Mouse (Mus musculus): ENCODE measurements around the gene Ppp1r13l. TPM values are rescaled to one million over a fixed set of nuclear protein-coding genes. Genes with fewer than 3 reads are reported as not detected.

Ppp1r13l gene
- polyA plus RNA-seq, 1 experiment from 2014 or later: 3.1 TPM

DNA sequence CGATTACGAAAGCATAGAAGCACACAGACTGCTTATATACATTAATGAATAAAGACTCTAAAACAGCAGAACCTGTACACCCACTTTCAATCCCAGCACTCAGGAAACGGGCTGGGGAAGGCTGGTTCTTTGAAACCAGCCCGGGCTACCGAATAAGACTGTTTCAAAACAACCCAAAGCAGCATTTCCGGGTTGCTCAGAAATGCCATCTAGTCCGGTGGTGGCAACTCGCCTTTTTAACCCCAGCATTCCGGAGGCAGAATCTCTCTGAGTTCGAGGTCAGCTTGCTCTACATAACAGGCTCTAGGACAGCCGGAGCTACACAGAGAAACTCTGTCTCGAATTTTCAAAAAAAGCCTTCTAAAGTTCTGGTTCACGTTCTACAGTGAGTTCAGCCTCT is 915 bp upstream of the Ppp1r13l start:
- 23% methylated on average over 13 of the region's 13 CpGs for WGBS
- peak overlapping the region; percentile 67 for H3K4me3 ChIP-seq
- peak overlapping the region; percentile 99 for H3K4me2 ChIP-seq (replicated peaks)
- no peak overlapping the region for H3K27ac ChIP-seq
- peak overlapping the region; percentile 63 for H3K9ac ChIP-seq
- no peaks in the 10 kb centered on the region for H3K27me3 ChIP-seq (replicated peaks)
- H3K4me1 ChIP-seq: peaks cover 29% of the 10 kb centered on the region
- H3K9me3 ChIP-seq: no peaks in the 10 kb centered on the region
- peaks cover 37% of the 10 kb centered on the region for H3K36me3 ChIP-seq
- ATAC-seq (ENCODE audit: low FRiP score, low read depth): no peak

DNA sequence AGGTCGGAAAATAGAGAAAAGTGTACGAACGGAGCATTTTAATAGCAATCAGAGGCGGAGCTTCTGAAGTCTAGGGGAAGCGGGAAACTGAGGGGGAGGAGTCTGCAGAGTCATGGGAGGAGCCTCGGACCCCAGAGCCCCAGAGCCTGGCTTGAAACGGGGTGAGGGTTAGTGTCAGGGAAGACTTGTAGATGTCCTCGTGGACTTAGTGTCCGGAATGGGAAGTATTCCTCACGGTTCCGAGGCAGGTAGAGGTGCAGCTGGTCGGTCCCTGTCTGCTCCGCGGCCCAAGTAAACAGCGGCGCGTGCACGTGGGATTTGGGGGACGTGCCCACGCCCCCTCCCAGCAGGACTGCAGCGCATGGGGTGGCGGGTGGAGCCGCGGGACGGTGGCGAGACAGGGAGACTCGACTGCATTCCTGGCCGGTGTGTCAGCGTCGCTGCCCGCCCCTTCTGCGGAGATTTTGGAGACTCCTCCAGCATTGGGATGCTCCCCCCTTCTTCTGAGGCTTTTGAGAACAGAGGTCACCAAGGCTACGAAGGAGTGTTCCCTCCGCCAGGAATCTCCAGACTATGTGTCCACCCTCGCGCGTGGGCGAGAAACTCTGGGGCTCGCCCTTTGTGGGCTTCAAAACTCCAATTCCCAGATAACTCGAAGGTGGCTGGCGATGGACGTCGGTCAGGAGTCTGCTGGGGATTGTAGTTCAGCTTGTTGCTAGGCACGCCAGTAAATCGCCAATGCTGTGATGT is 518 bp downstream of the Ppp1r13l start:
- peak overlapping the region; percentile 67 for H3K4me3 ChIP-seq
- WGBS: under 1% methylated on average over 45 of the region's 45 CpGs
- no peak overlapping the region for H3K27ac ChIP-seq
- H3K4me1 ChIP-seq: peaks cover 29% of the 10 kb centered on the region
- peak overlapping the region; percentile 99 for H3K4me2 ChIP-seq (replicated peaks)
- H3K9me3 ChIP-seq: no peaks in the 10 kb centered on the region
- ATAC-seq (ENCODE audit: low FRiP score, low read depth): peak; percentile 65
- peaks cover 24% of the 10 kb centered on the region for H3K36me3 ChIP-seq
- H3K9ac ChIP-seq: peak overlapping the region; percentile 63; the same call in 1 of the 2 replicates
- no peaks in the 10 kb centered on the region for H3K27me3 ChIP-seq (replicated peaks)

DNA sequence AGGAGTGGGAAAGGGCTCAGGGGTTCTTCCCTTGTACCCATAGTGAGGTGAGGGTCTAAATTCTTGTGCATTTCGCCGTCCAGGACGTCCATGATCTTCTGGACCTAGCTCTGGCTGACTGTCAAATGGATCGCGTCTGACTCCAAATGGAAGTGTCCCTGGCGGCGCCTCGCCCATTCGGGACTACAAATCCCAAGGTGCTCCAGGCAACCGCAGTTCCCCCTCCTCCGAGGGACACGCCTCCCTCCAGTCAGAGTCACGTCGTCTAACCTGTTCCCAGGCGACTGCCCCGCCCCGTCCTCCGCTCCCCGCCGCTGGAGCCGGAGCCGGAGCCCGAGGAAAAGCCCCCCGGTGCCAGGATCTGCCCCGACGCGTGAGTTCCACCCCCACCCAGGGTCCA is 1.4 kb downstream of the Ppp1r13l start:
- H3K27ac ChIP-seq: no peak overlapping the region
- WGBS: under 1% methylated on average over 27 of the region's 27 CpGs
- peaks cover 29% of the 10 kb centered on the region for H3K4me1 ChIP-seq

DNA sequence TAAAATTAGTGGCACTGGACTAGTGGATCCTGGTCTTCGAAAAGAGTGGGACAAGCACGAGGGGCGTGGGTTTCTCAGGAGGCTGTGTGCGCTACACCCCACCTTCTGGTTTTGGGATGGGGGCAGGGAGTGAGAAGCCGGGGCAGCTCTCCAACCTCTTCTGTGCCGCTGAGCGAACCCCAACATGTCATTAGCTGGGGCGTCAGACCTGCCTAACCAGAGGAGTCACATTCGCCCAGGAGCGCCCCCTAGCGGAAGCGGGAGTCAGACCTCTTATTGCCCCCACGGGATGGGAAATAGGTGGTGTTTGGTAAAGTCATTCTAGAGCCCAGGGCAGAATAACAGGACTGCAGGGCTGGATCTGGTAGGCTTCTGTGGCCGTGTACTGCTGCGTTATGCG is 2.2 kb downstream of the Ppp1r13l start:
- no peak for ATAC-seq (ENCODE audit: low FRiP score, low read depth)
- peak overlapping the region; percentile 67 for H3K4me3 ChIP-seq
- no peak overlapping the region for H3K27ac ChIP-seq
- H3K4me1 ChIP-seq: peaks cover 29% of the 10 kb centered on the region
- H3K27me3 ChIP-seq (replicated peaks): no peaks in the 10 kb centered on the region
- 16% methylated on average over 16 of the region's 16 CpGs for WGBS
- no peaks in the 10 kb centered on the region for H3K9me3 ChIP-seq
- no peak overlapping the region for H3K9ac ChIP-seq
- H3K4me2 ChIP-seq (replicated peaks): peak overlapping the region; percentile 99
- peaks cover 12% of the 10 kb centered on the region for H3K36me3 ChIP-seq

More for the DNA sequence above, 1.4 kb downstream of the Ppp1r13l start:
- peak overlapping the region; percentile 99 for H3K4me2 ChIP-seq (replicated peaks)
- H3K9ac ChIP-seq: peak overlapping the region; percentile 46; the same call in 1 of the 2 replicates
- H3K9me3 ChIP-seq: no peaks in the 10 kb centered on the region
- no peaks in the 10 kb centered on the region for H3K27me3 ChIP-seq (replicated peaks)
- ATAC-seq (ENCODE audit: low FRiP score, low read depth): peak; percentile 49; the same call in 1 of the 2 replicates
- peaks cover 18% of the 10 kb centered on the region for H3K36me3 ChIP-seq
- peak overlapping the region; percentile 67 for H3K4me3 ChIP-seq

DNA sequence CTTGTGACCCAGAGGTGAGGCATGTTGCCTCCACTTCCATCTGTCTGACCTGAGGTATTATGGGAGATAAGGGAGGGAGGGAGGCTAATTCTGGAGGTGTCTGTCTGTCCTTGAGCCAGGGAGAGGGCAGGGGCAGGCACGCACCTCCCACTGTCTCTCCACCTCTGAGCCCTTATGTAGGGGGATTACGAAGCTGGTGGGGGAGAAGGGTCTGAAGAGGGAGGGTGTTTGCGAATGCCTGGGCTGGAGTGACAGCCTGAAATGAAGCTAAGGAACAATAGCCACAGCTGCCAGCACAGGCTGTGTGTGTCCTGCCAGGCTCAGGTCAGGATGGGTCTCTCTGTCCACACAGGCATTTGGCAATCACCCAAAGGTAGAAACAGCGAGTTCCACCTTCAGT is 2.7 kb downstream of the Ppp1r13l start:
- Histone ChIP-seq H3K4me2 (replicated peaks) (peak overlapping the region; percentile 99; the same call in 1 of the 2 replicates), H3K27me3 (replicated peaks) (no peaks in the 10 kb centered on the region), H3K27ac (no peak overlapping the region), H3K4me1 (peaks cover 29% of the 10 kb centered on the region), H3K9ac (no peak overlapping the region), H3K9me3 (no peaks in the 10 kb centered on the region), H3K36me3 (peaks cover 8% of the 10 kb centered on the region), H3K4me3 (no peak overlapping the region)
- ATAC-seq (ENCODE audit: low FRiP score, low read depth): no peak
- WGBS: 60% methylated on average over 4 of the region's 4 CpGs

DNA sequence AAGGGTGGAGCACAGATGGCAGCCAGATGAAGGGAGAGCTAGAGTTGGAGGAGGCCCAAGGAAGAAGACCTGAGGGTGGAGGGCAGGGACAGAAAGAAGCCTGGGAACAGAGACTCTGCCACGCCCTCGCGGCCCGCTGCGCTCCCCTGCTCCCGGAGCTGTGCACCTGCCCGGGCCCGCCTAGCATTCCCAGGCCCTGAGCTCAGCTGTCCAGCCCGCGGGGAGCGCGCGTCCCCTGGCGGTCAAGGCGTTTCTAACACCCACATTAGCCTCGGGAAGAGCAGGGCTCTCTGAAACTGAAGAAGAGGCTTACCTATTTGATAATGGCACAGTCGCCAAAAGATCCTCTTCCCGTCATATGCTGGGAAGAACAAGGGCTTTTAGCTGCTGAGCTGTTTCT is 4.3 kb downstream of the Ppp1r13l start:
- no peaks in the 10 kb centered on the region for H3K36me3 ChIP-seq
- no peak for ATAC-seq (ENCODE audit: low FRiP score, low read depth)
- H3K4me2 ChIP-seq (replicated peaks): peak overlapping the region; percentile 18; the same call in 1 of the 2 replicates
- no peak overlapping the region for H3K9ac ChIP-seq
- no peaks in the 10 kb centered on the region for H3K9me3 ChIP-seq
- H3K27me3 ChIP-seq (replicated peaks): 0 out of 2 replicates have a peak, but pooled peaks cover 4% of the 10 kb centered on the region
- WGBS: 6% methylated on average over 18 of the region's 18 CpGs
- H3K4me3 ChIP-seq: no peak overlapping the region
- peaks cover 19% of the 10 kb centered on the region for H3K4me1 ChIP-seq
- no peak overlapping the region for H3K27ac ChIP-seq

DNA sequence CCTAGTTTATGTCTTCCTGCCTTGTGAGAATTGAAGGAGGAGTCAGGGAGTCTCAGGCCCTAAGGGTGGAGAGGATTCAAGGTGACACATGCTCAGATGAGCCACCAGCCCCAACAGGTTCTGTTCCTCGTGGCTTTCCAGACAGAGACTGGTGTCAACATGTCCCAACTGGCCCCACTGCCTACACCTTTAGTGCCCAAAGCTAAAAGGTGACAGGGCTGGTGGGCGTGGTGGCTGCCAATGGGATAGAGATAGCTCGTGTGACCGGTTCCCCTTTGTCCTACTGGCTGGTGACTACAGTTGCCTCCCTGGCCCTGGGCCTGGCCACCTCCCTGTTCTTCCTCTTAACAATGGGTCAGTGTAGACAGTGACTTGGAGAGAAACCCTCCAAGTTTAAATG is 5.8 kb downstream of the Ppp1r13l start:
- H3K9me3 ChIP-seq: no peaks in the 10 kb centered on the region
- no peak for ATAC-seq (ENCODE audit: low FRiP score, low read depth)
- no peaks in the 10 kb centered on the region for H3K36me3 ChIP-seq
- WGBS: 80% methylated on average over 4 of the region's 4 CpGs
- 0 out of 2 replicates have a peak, but pooled peaks cover 8% of the 10 kb centered on the region for H3K27me3 ChIP-seq (replicated peaks)
- H3K4me2 ChIP-seq (replicated peaks): no peak overlapping the region
- H3K4me1 ChIP-seq: peaks cover 18% of the 10 kb centered on the region
- no peak overlapping the region for H3K4me3 ChIP-seq
- no peak overlapping the region for H3K27ac ChIP-seq
- no peak overlapping the region for H3K9ac ChIP-seq

DNA sequence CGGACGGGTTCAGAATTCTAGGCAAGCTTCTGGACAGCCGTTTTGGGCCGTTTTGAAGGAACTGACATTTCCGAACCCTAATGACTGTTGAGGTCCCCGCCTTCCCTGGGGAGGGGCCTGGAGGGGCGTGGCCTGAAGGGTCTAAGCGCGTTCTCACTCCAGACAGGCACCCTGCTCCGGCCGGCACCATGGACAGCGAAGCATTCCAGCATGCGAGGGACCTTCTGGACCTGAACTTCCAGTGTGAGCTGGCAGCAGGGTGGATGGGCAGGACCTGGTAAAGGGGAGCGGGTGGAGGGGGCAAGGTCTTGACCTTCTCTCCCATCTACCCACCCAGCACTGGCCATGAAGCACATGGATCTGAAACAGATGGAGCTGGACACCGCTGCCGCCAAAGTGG is 8.8 kb downstream of the Ppp1r13l start:
- no peak overlapping the region for H3K27ac ChIP-seq
- H3K9ac ChIP-seq: no peak overlapping the region
- H3K4me3 ChIP-seq: no peak overlapping the region
- no peaks in the 10 kb centered on the region for H3K9me3 ChIP-seq
- H3K36me3 ChIP-seq: no peaks in the 10 kb centered on the region
- no peak for ATAC-seq (ENCODE audit: low FRiP score, low read depth)
- H3K4me2 ChIP-seq (replicated peaks): no peak overlapping the region
- 0 out of 2 replicates have a peak, but pooled peaks cover 8% of the 10 kb centered on the region for H3K27me3 ChIP-seq (replicated peaks)
- WGBS: 24% methylated on average over 16 of the region's 16 CpGs
- H3K4me1 ChIP-seq: peaks cover 4% of the 10 kb centered on the region; the same call in 1 of the 2 replicates

DNA sequence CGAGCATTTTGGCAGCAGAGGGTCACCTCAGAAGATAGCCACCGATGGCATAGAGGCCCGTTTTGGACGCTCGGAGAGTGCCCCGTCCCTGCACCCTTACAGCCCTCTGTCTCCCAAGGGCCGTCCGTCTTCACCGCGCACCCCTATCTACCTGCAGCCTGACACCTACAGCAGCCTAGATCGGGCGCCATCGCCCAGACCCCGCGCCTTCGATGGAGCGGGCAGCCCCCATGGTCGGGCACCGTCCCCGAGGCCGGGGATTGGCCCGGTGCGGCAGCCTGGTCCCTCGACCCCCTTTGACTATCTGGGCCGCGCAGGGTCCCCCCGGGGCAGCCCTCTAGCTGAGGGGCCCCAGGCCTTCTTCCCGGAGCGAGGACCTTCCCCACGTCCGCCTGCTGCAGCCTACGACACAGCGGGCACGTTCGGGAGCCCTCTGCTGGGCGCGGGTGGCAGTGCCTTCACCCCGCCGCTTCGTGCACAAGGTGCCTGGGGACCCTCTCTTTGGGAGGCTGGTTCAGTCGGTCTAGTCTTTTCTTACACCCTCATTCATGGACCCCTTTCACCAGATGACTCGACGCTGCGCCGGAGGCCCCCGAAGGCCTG is 10.4 kb downstream of the Ppp1r13l start:
- H3K4me1 ChIP-seq: peaks cover 4% of the 10 kb centered on the region; the same call in 1 of the 2 replicates
- no peaks in the 10 kb centered on the region for H3K9me3 ChIP-seq
- 10% methylated on average over 46 of the region's 46 CpGs for WGBS
- H3K27me3 ChIP-seq (replicated peaks): 0 out of 2 replicates have a peak, but pooled peaks cover 8% of the 10 kb centered on the region
- peak overlapping the region; percentile 38 for H3K4me3 ChIP-seq
- H3K9ac ChIP-seq: peak overlapping the region; percentile 62
- peak; percentile 76 for ATAC-seq (ENCODE audit: low FRiP score, low read depth)
- peak overlapping the region; percentile 74 for H3K4me2 ChIP-seq (replicated peaks)
- no peaks in the 10 kb centered on the region for H3K36me3 ChIP-seq
- no peak overlapping the region for H3K27ac ChIP-seq

DNA sequence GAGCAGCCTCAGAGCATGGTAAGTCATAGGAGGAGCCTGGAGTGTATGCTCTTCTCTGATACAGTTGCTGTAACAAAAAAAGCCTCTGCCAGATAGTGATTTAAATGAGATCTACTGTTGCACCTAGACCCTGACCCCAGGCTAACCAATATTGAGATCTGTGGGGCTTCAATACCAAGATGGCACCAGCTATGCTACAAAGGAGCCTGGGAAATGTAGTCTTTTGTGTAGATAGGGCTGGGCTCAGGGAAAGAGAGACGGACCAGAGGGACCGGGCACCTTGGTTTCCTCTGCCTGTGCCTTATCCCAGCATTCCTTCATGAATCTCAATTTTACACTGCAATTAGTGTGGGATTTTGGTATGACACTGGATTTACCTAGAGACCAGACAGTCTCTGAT is 13.8 kb downstream of the Ppp1r13l start:
- 83% methylated on average over 2 of the region's 2 CpGs for WGBS
- ATAC-seq (ENCODE audit: low FRiP score, low read depth): no peak
- Histone ChIP-seq H3K27me3 (replicated peaks) (0 out of 2 replicates have a peak, but pooled peaks cover 8% of the 10 kb centered on the region), H3K9me3 (no peaks in the 10 kb centered on the region), H3K9ac (no peak overlapping the region), H3K4me2 (replicated peaks) (no peak overlapping the region), H3K4me1 (peaks cover 4% of the 10 kb centered on the region; the same call in 1 of the 2 replicates), H3K36me3 (peaks cover 5% of the 10 kb centered on the region), H3K4me3 (no peak overlapping the region), H3K27ac (no peak overlapping the region)

DNA sequence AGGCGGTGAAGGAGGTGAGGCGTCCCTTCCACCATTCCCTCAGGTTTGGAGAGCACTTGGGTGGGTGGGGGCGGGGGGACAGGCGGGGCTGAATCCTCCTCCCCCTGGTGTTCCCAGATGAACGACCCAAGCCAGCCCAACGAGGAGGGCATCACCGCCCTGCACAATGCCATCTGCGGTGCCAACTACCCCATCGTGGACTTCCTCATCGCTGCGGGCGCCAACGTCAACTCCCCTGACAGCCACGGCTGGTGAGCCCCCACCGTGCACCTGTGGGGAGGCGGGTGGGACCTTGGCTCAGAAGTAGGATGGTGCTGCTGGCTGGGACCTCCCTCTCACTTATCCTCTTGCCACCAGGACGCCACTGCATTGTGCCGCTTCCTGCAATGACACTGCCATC is 15.8 kb downstream of the Ppp1r13l start:
- Histone ChIP-seq H3K9me3 (no peaks in the 10 kb centered on the region), H3K4me3 (no peak overlapping the region), H3K36me3 (peaks cover 5% of the 10 kb centered on the region), H3K4me1 (no peaks in the 10 kb centered on the region), H3K4me2 (replicated peaks) (no peak overlapping the region), H3K27ac (no peak overlapping the region), H3K9ac (no peak overlapping the region), H3K27me3 (replicated peaks) (no peaks in the 10 kb centered on the region)
- WGBS: 74% methylated on average over 18 of the region's 18 CpGs
- no peak for ATAC-seq (ENCODE audit: low FRiP score, low read depth)

DNA sequence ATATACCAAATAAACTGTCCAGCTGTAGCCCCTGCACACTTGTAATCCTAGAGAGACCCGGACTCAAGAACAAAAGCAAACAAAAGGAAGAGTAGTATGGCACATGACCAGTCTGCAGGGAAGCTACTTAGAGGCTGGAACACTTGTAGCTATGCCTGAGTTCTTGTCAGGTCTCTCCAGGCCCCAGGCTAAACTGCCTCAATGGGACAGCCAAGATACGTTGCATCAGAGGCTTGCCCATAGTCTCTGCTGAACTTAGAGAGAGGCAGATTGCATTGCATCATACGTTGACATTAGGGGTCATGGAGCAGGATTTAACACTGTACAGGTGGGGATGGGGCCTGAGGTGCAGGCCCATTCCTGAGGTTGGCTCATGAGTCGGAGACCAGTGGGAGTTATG is 16.5 kb downstream of the Ppp1r13l start:
- Histone ChIP-seq H3K9ac (no peak overlapping the region), H3K4me1 (no peaks in the 10 kb centered on the region), H3K9me3 (no peaks in the 10 kb centered on the region), H3K27ac (no peak overlapping the region), H3K4me3 (no peak overlapping the region), H3K4me2 (replicated peaks) (no peak overlapping the region), H3K27me3 (replicated peaks) (no peaks in the 10 kb centered on the region), H3K36me3 (peaks cover 5% of the 10 kb centered on the region)
- WGBS: 91% methylated on average over 4 of the region's 4 CpGs
- no peak for ATAC-seq (ENCODE audit: low FRiP score, low read depth)
